Mouse (Mus musculus) lung, embryonic 15.5 days (tissue): ENCODE measurements at regions not wholly inside any gene's neighbourhood (a gene's known extent, or its start where the extent isn't known, plus 50 kb on each side); places are given as distances from the start of the nearest gene placed in this dataset.

ENCODE experiments used
- ATAC-seq: fragments of 200-750 bp; cut with Nextera tagmentation; 2 replicates; pipeline ENCODE4 v1.8.0; 2017; ENCODE audit warnings: moderate number of reproducible peaks, borderline replicate concordance; ENCODE audit not compliant: low FRiP score, low TSS enrichment; ENCODE audit errors: extremely low read depth
- H3K27ac ChIP-seq: fragments of 300-500 bp; sonication (generic); 2 replicates; pipeline ENCODE4 v1.5.1; 2015; ENCODE audit warnings: moderate library complexity, mild to moderate bottlenecking, inconsistent platforms
- H3K27me3 ChIP-seq: fragments of 300-500 bp; sonication (generic); 2 replicates; pipeline ENCODE4 v1.6.1; 2015; ENCODE audit warnings: inconsistent platforms
- H3K36me3 ChIP-seq: fragments of 300-500 bp; sonication (generic); 2 replicates; pipeline ENCODE4 v1.6.1; 2015; ENCODE audit warnings: inconsistent platforms
- H3K4me1 ChIP-seq: fragments of 300-500 bp; sonication (generic); 2 replicates; pipeline ENCODE4 v1.6.1; 2015; ENCODE audit warnings: inconsistent platforms
- H3K4me2 ChIP-seq: fragments of 300-500 bp; sonication (generic); 2 replicates; pipeline ENCODE4 v1.6.1; 2015; ENCODE audit warnings: inconsistent platforms, mild to moderate bottlenecking, moderate library complexity
- H3K4me3 ChIP-seq: fragments of 300-500 bp; sonication (generic); 2 replicates; pipeline ENCODE4 v1.5.1; 2015; ENCODE audit warnings: mild to moderate bottlenecking, inconsistent platforms
- H3K9ac ChIP-seq: fragments of 300-500 bp; sonication (generic); 2 replicates; pipeline ENCODE4 v1.6.1; 2015; ENCODE audit warnings: inconsistent platforms
- H3K9me3 ChIP-seq: fragments of 300-500 bp; sonication (generic); 2 replicates; pipeline ENCODE4 v1.6.1; 2016; ENCODE audit warnings: inconsistent platforms
- WGBS: fragments of 180-500 bp; shearing (Covaris S2); methylation state at CpG from one replicate; pipeline ENCODE4 v1.1.7; 2015; 5-methylcytosine and 5-hydroxymethylcytosine counted together

GRCm38 (mm10) chr2:147650229-147650628, 288.5 kb downstream of the Pax1 start:
- Histone ChIP-seq H3K27me3 (no peaks in the 10 kb centered on the region), H3K36me3 (no peaks in the 10 kb centered on the region), H3K4me1 (no peaks in the 10 kb centered on the region), H3K4me2 (no peak overlapping the region), H3K9me3 (no peaks in the 10 kb centered on the region), H3K9ac (no peak overlapping the region), H3K27ac (no peak overlapping the region), H3K4me3 (no peak overlapping the region)
- 69% methylated on average over 3 of the region's 3 CpGs for WGBS
- ATAC-seq, result no peak

- Histone ChIP-seq H3K36me3 (no peaks in the 10 kb centered on the region), H3K27me3 (no peaks in the 10 kb centered on the region), H3K4me2 (no peak overlapping the region), H3K9me3 (no peaks in the 10 kb centered on the region), H3K4me1 (no peaks in the 10 kb centered on the region), H3K4me3 (no peak overlapping the region), H3K9ac (no peak overlapping the region), H3K27ac (no peak overlapping the region)
- no peak for ATAC-seq
- WGBS, result 76% methylated on average over 8 of the region's 8 CpGs
Observed at GRCm38 (mm10) chr2:147647972-147648371, 286.2 kb downstream of the Pax1 start.

- Histone ChIP-seq H3K27ac (no peak overlapping the region), H3K9me3 (no peaks in the 10 kb centered on the region), H3K4me2 (no peak overlapping the region), H3K9ac (no peak overlapping the region), H3K36me3 (no peaks in the 10 kb centered on the region), H3K4me1 (no peaks in the 10 kb centered on the region), H3K4me3 (no peak overlapping the region), H3K27me3 (no peaks in the 10 kb centered on the region)
- no peak for ATAC-seq
- WGBS, result 60% methylated on average over 4 of the region's 4 CpGs
Observed at GRCm38 (mm10) chr2:147647506-147647905, 285.8 kb downstream of the Pax1 start.

GRCm38 (mm10) chr2:147637882-147638281, 276.2 kb downstream of the Pax1 start:
- Histone ChIP-seq H3K36me3 (no peaks in the 10 kb centered on the region), H3K27me3 (no peaks in the 10 kb centered on the region), H3K9me3 (no peaks in the 10 kb centered on the region), H3K4me3 (no peak overlapping the region), H3K4me1 (no peaks in the 10 kb centered on the region), H3K4me2 (no peak overlapping the region), H3K9ac (no peak overlapping the region), H3K27ac (no peak overlapping the region)
- no peak for ATAC-seq
- WGBS, result 51% methylated on average over 1 of the region's 1 CpGs

- no peak for ATAC-seq
- Histone ChIP-seq H3K4me1 (no peaks in the 10 kb centered on the region), H3K4me3 (no peak overlapping the region), H3K36me3 (no peaks in the 10 kb centered on the region), H3K4me2 (no peak overlapping the region), H3K9me3 (no peaks in the 10 kb centered on the region), H3K27ac (no peak overlapping the region), H3K27me3 (no peaks in the 10 kb centered on the region), H3K9ac (no peak overlapping the region)
- 49% methylated on average over 6 of the region's 6 CpGs for WGBS
Observed at GRCm38 (mm10) chr2:147632737-147633136, 271.0 kb downstream of the Pax1 start.

- H3K36me3 ChIP-seq, result no peaks in the 10 kb centered on the region
- no peak for ATAC-seq
- H3K4me1 ChIP-seq, result no peaks in the 10 kb centered on the region
- 83% methylated on average over 3 of the region's 3 CpGs for WGBS
- no peak overlapping the region for H3K4me3 ChIP-seq
- no peaks in the 10 kb centered on the region for H3K9me3 ChIP-seq
- H3K4me2 ChIP-seq, result no peak overlapping the region
- H3K27me3 ChIP-seq, result no peaks in the 10 kb centered on the region
- no peak overlapping the region for H3K27ac ChIP-seq
- no peak overlapping the region for H3K9ac ChIP-seq
Observed at GRCm38 (mm10) chr2:147629716-147630115, 268.0 kb downstream of the Pax1 start.

GRCm38 (mm10) chr2:147627096-147627495, 265.4 kb downstream of the Pax1 start:
- Histone ChIP-seq H3K4me2 (no peak overlapping the region), H3K27me3 (no peaks in the 10 kb centered on the region), H3K4me1 (no peaks in the 10 kb centered on the region), H3K27ac (no peak overlapping the region), H3K4me3 (no peak overlapping the region), H3K9ac (no peak overlapping the region), H3K9me3 (no peaks in the 10 kb centered on the region), H3K36me3 (no peaks in the 10 kb centered on the region)
- no peak for ATAC-seq
- WGBS, result 78% methylated on average over 5 of the region's 5 CpGs

GRCm38 (mm10) chr2:147623116-147623515, 261.4 kb downstream of the Pax1 start:
- Histone ChIP-seq H3K9me3 (no peaks in the 10 kb centered on the region), H3K9ac (no peak overlapping the region), H3K4me2 (no peak overlapping the region), H3K36me3 (no peaks in the 10 kb centered on the region), H3K27me3 (no peaks in the 10 kb centered on the region), H3K4me1 (no peaks in the 10 kb centered on the region), H3K27ac (no peak overlapping the region), H3K4me3 (no peak overlapping the region)
- WGBS, result 74% methylated on average over 4 of the region's 4 CpGs
- ATAC-seq, result no peak

- H3K9ac ChIP-seq, result no peak overlapping the region
- no peaks in the 10 kb centered on the region for H3K27me3 ChIP-seq
- ATAC-seq, result no peak
- no peak overlapping the region for H3K4me3 ChIP-seq
- WGBS, result 71% methylated on average over 10 of the region's 10 CpGs
- H3K27ac ChIP-seq, result no peak overlapping the region
- H3K36me3 ChIP-seq, result no peaks in the 10 kb centered on the region
- H3K9me3 ChIP-seq, result no peaks in the 10 kb centered on the region
- H3K4me1 ChIP-seq, result no peaks in the 10 kb centered on the region
- H3K4me2 ChIP-seq, result no peak overlapping the region
Observed at GRCm38 (mm10) chr2:147617849-147618248, 256.1 kb downstream of the Pax1 start.

- Histone ChIP-seq H3K4me1 (no peaks in the 10 kb centered on the region), H3K9me3 (no peaks in the 10 kb centered on the region), H3K4me3 (no peak overlapping the region), H3K27me3 (no peaks in the 10 kb centered on the region), H3K27ac (no peak overlapping the region), H3K4me2 (no peak overlapping the region), H3K36me3 (no peaks in the 10 kb centered on the region), H3K9ac (no peak overlapping the region)
- ATAC-seq, result no peak
Observed at GRCm38 (mm10) chr2:147610343-147610742, 248.6 kb downstream of the Pax1 start.

GRCm38 (mm10) chr2:147601639-147602038, 239.9 kb downstream of the Pax1 start:
- Histone ChIP-seq H3K27me3 (no peaks in the 10 kb centered on the region), H3K9me3 (no peaks in the 10 kb centered on the region), H3K4me2 (no peak overlapping the region), H3K4me3 (no peak overlapping the region), H3K36me3 (no peaks in the 10 kb centered on the region), H3K27ac (no peak overlapping the region), H3K9ac (no peak overlapping the region), H3K4me1 (no peaks in the 10 kb centered on the region)
- ATAC-seq, result no peak
- 38% methylated on average over 2 of the region's 2 CpGs for WGBS

- 81% methylated on average over 1 of the region's 1 CpGs for WGBS
- Histone ChIP-seq H3K4me1 (no peaks in the 10 kb centered on the region), H3K4me2 (no peak overlapping the region), H3K9me3 (no peaks in the 10 kb centered on the region), H3K9ac (no peak overlapping the region), H3K36me3 (no peaks in the 10 kb centered on the region), H3K27ac (no peak overlapping the region), H3K4me3 (no peak overlapping the region), H3K27me3 (no peaks in the 10 kb centered on the region)
- ATAC-seq, result no peak
Observed at GRCm38 (mm10) chr2:147572413-147572812, 210.7 kb downstream of the Pax1 start.

GRCm38 (mm10) chr2:147561220-147561619, 199.5 kb downstream of the Pax1 start:
- no peak for ATAC-seq
- Histone ChIP-seq H3K9ac (no peak overlapping the region), H3K4me2 (no peak overlapping the region), H3K36me3 (no peaks in the 10 kb centered on the region), H3K9me3 (no peaks in the 10 kb centered on the region), H3K27ac (no peak overlapping the region), H3K27me3 (no peaks in the 10 kb centered on the region), H3K4me1 (no peaks in the 10 kb centered on the region), H3K4me3 (no peak overlapping the region)
- WGBS, result 57% methylated on average over 7 of the region's 7 CpGs
